Mouse (Mus musculus) yolk sac, embryonic 10.5 days (tissue): Measurements from ENCODE around the gene Tlr5.

Source experiments
- DNase-seq: peaks from one replicate; pipeline ENCODE4 v3.0.0-alpha.2; 2017; ENCODE audit warnings: low spot score

Gene Tlr5

DNA sequence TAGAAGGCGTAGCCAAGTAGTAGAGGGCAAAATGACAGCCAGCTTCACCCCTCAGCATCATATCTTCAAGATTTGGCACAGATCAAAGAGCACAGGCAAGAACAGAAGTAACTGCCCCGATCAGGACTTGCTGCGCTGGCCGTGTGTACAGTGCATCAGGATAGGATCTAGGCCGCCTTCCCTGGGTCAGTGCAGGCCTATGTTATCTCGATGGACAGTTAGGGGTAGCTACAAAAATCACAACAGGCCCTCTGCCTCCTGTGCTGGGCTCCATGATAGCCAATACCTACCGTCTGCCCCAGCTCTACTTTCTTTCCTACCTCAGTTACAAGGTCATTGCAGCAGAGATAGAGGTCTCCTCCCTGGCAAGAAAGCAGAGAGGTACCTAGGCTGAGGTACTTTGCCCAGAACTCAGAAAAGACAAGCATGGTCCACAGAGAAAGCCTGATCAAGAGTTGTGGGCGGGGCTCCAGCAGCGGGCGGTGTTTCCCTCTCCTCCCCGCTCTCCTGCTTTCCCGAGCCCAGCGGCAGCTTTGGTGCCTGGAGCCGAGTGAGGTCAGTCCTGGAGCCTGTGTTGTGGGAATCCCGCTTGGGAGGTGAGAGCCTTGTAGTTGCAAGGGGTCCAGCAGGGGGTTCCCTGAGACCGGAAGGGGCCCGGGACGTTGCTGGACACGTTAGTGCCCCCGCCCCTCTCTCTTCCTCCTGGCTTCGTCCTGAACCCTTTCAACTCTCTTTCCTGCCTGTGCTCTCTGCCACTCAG lies at the start of gene Tlr5:
Tlr5 (plus strand) TSS at position 502 of the 760 bp plus-strand sequence.
- peak; percentile 68 for DNase-seq

GRCm38 (mm10) chr1:182905669-182906068 lies 48.9 kb upstream of the Tlr5 start:
- no peak for DNase-seq

- DNase-seq = peak; percentile 97
These were observed 46.2 kb upstream of the Tlr5 start for GRCm38 (mm10) chr1:182908050-182909036.

GRCm38 (mm10) chr1:182909066-182909465 lies 45.5 kb upstream of the Tlr5 start:
- DNase-seq = no peak

DNA sequence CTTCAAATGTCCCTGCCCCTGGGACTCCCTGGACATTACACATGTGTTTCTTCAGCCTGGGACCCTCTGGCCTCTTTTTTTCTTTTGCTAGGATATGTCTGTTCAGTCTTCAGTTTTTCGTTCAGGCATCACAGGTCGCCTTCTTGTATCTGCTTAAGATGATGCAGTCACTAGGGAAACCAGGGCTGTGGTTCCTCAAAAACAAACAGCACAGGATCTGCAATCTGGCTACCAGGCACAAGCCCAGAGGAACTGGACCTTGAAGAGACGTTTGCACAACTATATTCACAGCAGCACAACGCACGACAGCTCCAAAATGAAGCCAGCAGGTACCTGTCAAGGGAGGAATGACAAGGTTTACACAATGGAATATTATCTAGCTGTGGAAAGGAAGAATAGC lies 45.0 kb upstream of the Tlr5 start:
- DNase-seq = no peak

- no peak for DNase-seq
These were observed 42.0 kb upstream of the Tlr5 start for GRCm38 (mm10) chr1:182912591-182912990.

DNA sequence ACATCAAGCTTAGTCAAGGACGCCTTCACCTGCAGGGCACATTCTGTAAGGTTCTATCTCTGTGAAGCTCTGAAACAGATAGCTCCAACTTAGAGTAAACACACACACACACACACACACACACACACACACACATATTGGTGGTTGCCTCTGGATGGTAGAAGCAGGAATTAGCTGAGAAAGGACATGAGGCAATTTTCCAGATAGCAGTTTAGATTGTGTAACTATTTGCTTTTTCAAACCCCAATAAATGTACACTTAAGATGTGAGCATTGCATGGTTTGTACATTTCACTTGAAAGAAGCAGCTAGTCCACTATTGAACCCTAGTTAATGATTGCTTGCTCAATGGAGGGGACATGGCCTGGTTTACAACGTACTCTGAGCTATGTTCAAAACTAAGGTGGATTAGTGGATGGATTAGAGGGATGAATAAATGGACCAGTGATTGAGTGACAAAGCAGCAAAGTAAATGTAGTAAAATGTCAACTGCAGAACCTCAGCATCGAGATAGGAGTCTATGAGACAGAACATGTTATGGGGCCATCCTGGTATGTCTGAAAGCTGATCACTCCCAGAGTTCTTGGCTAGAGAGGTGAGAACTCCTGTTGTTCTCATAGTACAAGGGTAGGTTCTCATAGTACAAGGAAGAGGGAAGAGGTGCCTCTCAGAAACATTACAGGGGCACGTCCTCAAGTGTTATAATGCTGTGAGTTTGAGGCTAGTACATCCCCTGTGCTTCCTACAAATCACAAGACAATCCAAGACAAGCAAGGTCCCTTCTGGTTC lies 40.3 kb upstream of the Tlr5 start:
- DNase-seq = peak; percentile 47

DNA sequence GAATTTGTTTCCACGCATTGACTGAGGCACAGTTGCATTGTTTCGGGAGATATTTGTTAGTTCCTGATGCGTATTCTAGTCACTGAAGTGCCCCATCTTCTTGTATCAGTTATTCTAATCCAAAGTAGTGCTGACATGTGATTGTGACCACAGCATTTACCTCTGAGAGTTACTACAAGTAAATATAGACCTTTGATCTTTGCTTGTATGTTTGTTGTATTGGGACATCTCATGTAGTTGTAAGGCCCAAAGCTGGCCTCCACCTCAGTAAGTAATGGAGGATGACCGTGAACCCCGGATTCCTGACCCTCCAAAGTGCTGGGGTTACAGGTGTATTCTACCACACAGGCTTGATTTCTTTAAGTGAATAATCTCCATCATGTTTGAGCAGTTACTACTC lies 38.4 kb upstream of the Tlr5 start:
- no peak for DNase-seq

DNA sequence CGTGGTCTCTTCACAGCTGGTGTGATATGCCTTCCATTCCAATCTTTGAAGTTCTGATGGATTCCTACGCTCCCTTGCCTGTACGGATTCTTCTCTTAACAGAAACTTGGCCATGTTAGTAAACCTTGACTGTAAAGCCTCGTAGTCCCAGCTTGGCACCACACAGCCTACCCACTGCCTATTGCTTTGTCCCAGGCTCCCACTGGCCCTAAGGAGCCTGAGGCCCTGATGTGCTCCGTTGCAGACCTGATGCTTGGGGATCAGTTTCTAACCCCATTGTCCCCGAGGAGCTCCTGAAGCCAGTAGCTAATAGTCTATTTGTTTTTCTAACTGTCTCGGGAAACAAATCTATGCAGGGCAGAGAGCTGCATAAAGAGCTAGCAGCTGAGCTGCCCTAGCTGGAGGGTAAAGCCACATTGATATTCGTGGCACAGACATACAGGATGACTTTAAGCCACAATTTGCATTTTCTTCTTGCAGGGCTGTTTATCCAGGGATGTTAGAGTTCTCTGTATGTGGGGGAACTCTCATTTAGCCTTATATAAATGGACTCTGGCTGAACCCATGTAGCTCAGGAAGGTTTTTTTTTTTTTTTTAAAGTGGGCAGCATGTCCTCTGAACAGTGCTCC lies 35.8 kb upstream of the Tlr5 start:
- DNase-seq = no peak

DNA sequence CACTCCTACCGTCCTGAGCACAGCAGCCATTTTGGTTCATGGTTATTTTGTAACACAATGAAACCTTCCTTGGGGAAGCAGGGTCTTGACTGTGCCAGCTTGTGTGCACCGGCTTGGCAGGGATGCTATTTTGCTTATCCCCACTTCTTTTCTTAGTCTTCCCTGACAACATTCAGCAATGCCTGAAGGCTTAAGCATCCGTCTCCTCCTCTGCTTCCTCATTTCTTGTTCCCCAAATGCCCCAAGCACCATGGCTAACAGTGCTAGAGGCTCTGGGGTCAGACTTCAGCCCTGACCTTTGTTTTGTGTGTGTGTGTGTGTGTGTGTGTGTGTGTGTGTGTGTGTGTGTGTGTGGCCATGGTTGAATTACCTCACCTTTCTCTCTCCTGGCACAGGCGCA lies 31.8 kb upstream of the Tlr5 start:
- DNase-seq = no peak

DNA sequence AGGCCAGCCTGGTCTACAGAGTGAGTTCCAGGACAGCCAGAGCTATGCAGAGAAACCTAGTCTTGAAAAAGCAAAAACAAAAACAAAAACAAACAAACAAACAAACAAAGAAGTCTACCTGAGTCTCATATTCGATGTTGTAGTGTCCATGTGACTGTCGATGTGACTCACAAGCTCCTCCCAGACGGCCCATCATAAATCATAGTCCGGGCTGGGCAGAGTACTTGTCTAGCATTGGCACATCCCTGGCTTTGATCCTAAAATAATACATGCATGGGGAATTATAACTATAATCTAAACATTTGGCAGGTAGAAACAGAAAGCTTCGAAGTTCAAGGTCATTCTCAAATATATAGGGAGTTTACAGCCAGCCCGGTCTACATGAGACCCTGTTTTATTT lies 28.1 kb upstream of the Tlr5 start:
- DNase-seq = no peak

- no peak for DNase-seq
These were observed 26.4 kb upstream of the Tlr5 start for GRCm38 (mm10) chr1:182927878-182928851.

GRCm38 (mm10) chr1:182935469-182935868 lies 19.1 kb upstream of the Tlr5 start:
- no peak for DNase-seq

- no peak for DNase-seq
These were observed 17.0 kb upstream of the Tlr5 start for GRCm38 (mm10) chr1:182937486-182938120.

DNA sequence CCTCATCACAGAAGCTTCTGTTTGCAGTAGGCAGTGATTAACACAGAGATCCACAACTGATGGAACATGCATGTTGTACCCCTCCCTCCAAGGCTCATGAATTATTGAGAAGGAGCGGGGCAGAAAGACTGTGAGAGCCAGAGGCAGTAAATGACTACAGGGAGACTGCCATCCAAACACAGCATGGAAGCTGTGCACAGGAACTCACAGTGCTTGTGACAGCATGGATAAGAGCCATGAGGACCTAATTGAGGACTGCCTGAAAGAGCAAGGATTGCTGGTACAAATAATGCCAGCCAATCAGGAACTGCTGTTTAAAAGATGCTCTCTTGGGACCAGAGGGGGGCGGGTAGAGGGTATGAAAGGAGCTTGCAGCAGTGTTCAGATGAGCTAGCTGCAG lies 12.7 kb upstream of the Tlr5 start:
- DNase-seq = no peak

DNA sequence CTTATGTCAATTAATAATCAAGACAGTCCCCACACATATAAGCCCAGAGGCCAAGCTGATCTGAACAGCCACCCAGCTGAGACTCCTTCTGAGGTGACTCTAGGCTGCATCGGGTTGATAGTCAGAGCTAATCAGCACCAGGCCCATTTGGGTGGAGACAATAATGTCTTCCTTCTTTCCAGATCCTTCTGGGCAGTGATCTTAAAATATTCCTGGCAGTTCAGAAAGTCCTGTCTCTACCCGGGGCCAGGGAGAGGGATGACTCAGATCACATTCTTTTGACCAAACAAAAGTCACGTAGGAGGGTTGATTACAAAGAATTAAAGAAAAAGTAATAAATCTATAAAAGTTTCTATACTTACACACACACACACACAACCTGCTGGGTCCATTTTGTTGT lies 10.7 kb upstream of the Tlr5 start:
- DNase-seq = no peak

DNA sequence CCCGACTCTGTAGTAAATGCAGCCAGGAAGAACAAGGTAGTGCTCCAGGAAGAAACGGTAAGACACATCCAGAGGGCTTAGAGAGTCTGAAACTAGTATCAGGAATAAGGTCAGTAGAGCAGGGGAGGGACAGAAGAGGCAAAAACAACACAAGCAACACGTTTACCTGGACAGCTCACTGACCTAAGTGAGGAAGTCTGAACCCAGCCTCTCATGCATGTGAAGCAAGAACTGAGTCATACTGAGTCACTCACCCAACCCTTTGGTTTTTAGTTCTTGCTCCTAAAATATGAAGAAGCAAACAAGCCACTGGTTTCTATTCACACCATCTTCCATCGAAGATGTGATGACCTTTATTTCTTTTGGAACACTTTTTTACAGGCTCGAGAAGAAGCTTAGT lies 9.9 kb upstream of the Tlr5 start:
- no peak for DNase-seq

DNA sequence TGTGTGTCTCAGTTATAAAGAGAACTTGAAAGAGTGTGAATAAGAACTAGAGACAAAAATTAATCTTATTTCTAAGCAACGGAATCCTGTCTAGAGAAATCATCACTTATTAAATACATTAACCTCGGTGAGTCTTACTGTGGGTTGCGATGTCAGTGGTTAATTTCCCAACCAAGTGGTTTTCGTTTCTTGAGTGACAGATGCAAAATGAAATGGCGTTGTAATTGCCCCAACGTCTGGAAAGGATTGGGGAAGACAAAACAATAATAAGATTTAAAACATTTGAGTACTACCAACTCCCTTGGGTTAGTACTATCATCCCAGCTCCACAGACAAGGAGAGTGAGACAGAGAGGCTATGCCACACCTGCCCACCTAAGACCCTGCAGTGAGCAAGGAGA lies 9.0 kb upstream of the Tlr5 start:
- no peak for DNase-seq

DNA sequence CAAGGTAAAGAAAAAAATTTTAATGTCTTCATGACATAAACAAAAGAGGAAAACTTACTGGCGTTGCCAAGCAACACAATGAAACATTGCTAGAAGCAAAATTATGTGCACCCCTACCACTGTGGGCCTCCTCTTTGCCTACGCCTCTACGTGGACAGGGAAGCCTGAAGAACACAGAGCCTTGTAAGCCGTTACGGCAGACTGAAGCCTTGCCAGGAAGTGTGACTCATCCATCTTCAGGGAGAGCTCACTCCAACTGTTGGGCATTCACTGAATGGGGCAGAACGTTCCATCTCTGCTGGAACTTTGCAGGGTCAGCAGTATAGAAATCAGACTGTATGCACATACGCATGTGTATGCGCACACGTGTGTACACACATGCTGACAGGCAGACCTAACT lies 3.3 kb upstream of the Tlr5 start:
- no peak for DNase-seq

DNA sequence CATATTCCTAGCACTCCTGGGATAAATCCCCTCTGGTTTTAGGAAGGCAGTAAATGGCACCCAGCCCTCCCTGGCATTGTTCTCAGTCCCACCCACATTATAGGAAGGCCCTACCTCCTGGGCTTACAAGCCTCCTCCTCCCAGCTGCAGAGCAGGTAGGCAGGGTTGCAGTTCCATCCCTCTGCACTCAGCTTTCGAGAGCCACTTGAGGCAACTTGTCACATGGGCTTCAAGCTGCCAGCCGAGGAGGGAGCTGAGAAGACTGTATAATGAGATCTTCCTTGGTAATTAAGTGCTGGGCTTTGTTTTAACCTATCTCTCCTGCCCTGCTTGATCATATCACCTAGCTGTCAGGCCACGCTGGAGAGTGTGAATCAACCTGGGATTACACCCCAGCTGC lies 1.4 kb upstream of the Tlr5 start:
- no peak for DNase-seq
